Mouse (Mus musculus) hindbrain, postnatal 0 days (tissue): ENCODE measurements around the gene Zfp423. TPM values are rescaled to one million over a fixed set of nuclear protein-coding genes. Genes with fewer than 3 reads are reported as not detected.
A peak's percentile ranks its signal among the peaks of the same experiment; 100 is the strongest.

Experiments
- ATAC-seq: fragments of 200-750 bp; cut with Nextera tagmentation; 2 replicates; pipeline ENCODE4 v1.8.0; 2017; ENCODE audit warnings: mild to moderate bottlenecking, moderate TSS enrichment, moderate library complexity
- DNase-seq: peaks from one replicate; pipeline ENCODE4 v3.0.0-alpha.2; 2015; ENCODE audit warnings: low spot score
- H3K27ac ChIP-seq: fragments of 300-500 bp; sonication (generic); 2 replicates; pipeline ENCODE4 v1.5.1; 2014; ENCODE audit warnings: mild to moderate bottlenecking
- H3K27me3 ChIP-seq: fragments of 300-500 bp; sonication (generic); 2 replicates; pipeline ENCODE4 v1.6.1; 2014; ENCODE audit warnings: low read length, mixed read lengths; ENCODE audit not compliant: insufficient read depth
- H3K36me3 ChIP-seq: fragments of 300-500 bp; sonication (generic); 2 replicates; pipeline ENCODE4 v1.6.1; 2014; ENCODE audit warnings: low read length, mixed read lengths; ENCODE audit not compliant: insufficient read depth
- H3K4me1 ChIP-seq: fragments of 300-500 bp; sonication (generic); 2 replicates; pipeline ENCODE4 v1.6.1; 2014; ENCODE audit warnings: antibody characterized with exemption, low read length, mixed read lengths; ENCODE audit not compliant: insufficient read depth
- H3K4me2 ChIP-seq: fragments of 300-500 bp; sonication (generic); 2 replicates; pipeline ENCODE4 v1.6.1; 2014; ENCODE audit warnings: low read depth, mild to moderate bottlenecking, low read length, moderate library complexity, mixed read lengths
- H3K4me3 ChIP-seq: fragments of 300-500 bp; sonication (generic); 2 replicates; pipeline ENCODE4 v1.5.1; 2014; ENCODE audit warnings: low read length
- H3K9ac ChIP-seq: fragments of 300-500 bp; sonication (generic); replicated peaks from 2 replicates; pipeline ENCODE4 v1.6.1; 2014; ENCODE audit warnings: mild to moderate bottlenecking, low read length, moderate library complexity, mixed read lengths
- H3K9me3 ChIP-seq: fragments of 300-500 bp; sonication (generic); 2 replicates; pipeline ENCODE4 v1.6.1; 2016; ENCODE audit warnings: low read length, mixed read lengths
- CTCF ChIP-seq: IDR thresholded peaks from 2 replicates; pipeline ENCODE4 v1.5.1; 2016; ENCODE audit warnings: antibody characterized with exemption, control low read depth, low read depth
- WGBS: fragments of 180-500 bp; shearing (Covaris S2); extraction: QIAGEN DNeasy Blood & Tissue Kit; methylation state at CpG from one replicate; pipeline ENCODE4 v1.1.7; 2014; 5-methylcytosine and 5-hydroxymethylcytosine counted together
- polyA plus RNA-seq: library from polyadenylated mRNA; unstranded; fragments of >200 nt; fragmentation: Nextera tagmentation; extraction: Ambion mirVana; gene quantifications from 2 replicates; pipeline ENCODE4 v1.2.1, GENCODE M21; 2015
- total RNA-seq: library from RNA; depleted of rRNA; stranded (reverse); fragments of >200 nt; gene quantifications from 2 replicates; pipeline ENCODE4 v1.2.3, GENCODE M21; 2014

Gene Zfp423
- total and polyA plus RNA-seq, 2 experiments from 2014 or later, result 22.2 to 73.6 TPM

DNA sequence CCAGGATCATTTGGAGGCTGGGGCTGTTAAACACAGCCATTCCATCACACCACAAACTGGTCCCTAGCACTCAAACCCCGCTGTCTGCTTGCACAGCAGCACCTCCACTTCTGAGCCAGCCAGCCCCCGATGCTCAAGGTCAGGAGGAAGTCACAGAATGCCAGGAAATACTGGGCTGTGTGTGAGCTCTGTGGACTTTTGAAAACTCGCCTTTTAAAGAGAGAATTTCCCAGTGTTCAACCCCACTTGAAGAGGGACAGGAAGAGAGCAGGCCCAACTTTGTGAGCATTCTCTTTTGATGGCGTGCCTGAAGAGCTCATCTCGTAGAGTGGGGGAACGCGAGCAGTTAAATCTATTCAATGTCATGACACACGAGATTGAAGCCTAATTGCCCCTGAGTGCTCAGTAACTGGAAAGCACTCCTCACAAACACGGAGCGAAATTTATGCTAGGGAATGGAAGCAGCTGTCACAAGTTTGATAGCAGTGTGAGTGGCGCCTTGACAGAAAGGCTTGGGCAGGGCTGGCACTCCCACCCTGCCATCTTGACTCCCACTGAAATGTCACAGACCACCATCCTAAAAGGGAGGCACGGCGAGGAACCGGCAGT is 186.4 kb downstream of the Zfp423 start:
- no peaks in the 10 kb centered on the region for H3K9me3 ChIP-seq
- H3K36me3 ChIP-seq, result no peaks in the 10 kb centered on the region
- WGBS, result 72% methylated on average over 14 of the region's 14 CpGs
- no peak overlapping the region for H3K27ac ChIP-seq
- DNase-seq (no peak), ATAC-seq (no peak)
- no peaks in the 10 kb centered on the region for H3K27me3 ChIP-seq
- H3K4me3 ChIP-seq, result no peak overlapping the region
- no peak for TF ChIP-seq CTCF
- H3K4me2 ChIP-seq, result no peak overlapping the region
- no peak overlapping the region for H3K9ac ChIP-seq
- peaks cover 11% of the 10 kb centered on the region for H3K4me1 ChIP-seq

DNA sequence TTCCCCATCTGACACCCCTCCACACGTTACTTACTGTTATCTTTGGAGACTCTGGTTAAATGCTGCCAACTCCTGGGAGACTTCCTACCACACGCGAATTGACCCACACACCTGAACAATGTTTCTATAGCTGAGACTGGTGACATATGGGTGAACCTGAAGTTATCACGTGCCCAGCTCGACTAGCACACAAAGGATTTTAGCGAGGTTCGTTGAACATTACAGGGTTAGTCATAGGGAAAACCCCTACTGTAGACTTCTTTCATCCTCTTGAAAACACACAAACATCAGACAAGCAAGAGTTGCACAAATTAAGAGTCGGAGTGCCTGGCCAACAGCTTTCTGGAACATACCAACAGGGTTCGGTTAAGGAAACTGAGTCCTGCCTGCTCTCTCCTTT is 191.5 kb downstream of the Zfp423 start:
- H3K9me3 ChIP-seq, result no peaks in the 10 kb centered on the region
- H3K9ac ChIP-seq, result no peak overlapping the region
- H3K4me1 ChIP-seq, result no peaks in the 10 kb centered on the region
- DNase-seq, result no peak
- H3K27ac ChIP-seq, result no peak overlapping the region
- TF ChIP-seq CTCF, result no peak
- no peaks in the 10 kb centered on the region for H3K36me3 ChIP-seq
- no peaks in the 10 kb centered on the region for H3K27me3 ChIP-seq
- no peak overlapping the region for H3K4me3 ChIP-seq
- ATAC-seq, result no peak
- H3K4me2 ChIP-seq, result no peak overlapping the region
- 76% methylated on average over 9 of the region's 9 CpGs for WGBS

DNA sequence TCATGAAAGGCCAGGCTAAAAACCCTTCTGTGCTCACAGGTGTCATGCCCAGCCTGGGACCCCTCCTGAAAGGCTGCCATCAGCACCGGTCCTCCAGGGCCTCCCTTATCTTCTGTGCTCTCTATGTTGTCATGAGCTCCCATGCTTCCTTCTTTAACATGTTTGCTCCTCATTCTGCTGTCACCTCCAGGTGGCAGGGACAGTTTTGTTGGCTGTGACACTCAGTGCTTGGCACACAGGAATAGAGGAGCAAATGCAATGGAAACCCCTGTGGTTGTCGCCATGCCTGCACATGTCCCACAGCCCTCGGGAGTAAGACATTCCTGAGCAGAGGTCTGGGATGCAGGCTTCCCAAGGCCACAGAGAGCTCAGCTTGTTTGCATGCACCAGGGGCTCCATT is 194.1 kb downstream of the Zfp423 start:
- ATAC-seq (no peak), DNase-seq (no peak)
- Histone ChIP-seq H3K9ac (no peak overlapping the region), H3K4me3 (no peak overlapping the region), H3K4me2 (no peak overlapping the region), H3K9me3 (no peaks in the 10 kb centered on the region), H3K36me3 (no peaks in the 10 kb centered on the region), H3K27ac (no peak overlapping the region), H3K27me3 (no peaks in the 10 kb centered on the region), H3K4me1 (no peaks in the 10 kb centered on the region)
- TF ChIP-seq CTCF, result no peak
- 78% methylated on average over 3 of the region's 3 CpGs for WGBS

DNA sequence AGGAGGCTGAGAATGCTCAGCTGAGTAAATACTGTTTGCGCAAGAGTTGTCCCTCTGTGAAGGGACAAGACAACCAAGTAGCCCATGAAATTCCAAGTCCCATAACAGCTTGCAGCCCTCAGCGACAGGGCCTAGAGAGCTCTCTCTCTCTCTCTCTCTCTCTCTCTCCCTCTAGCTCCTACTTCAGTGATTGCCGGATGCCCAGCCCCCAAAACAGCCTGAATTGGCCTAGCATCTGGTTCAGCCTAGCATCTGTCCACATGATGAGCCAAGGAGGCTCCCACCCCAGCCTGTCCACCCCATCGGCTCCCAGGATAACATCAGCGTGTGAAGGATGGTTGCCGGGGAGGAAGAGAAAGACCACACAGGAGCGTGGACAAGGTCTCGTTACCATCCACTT is 200.6 kb downstream of the Zfp423 start:
- H3K9ac ChIP-seq, result no peak overlapping the region
- H3K27ac ChIP-seq, result 0 out of 2 replicates have a peak overlapping the region, but pooled peaks have one; percentile 27
- no peak overlapping the region for H3K4me2 ChIP-seq
- 30% methylated on average over 8 of the region's 8 CpGs for WGBS
- no peaks in the 10 kb centered on the region for H3K9me3 ChIP-seq
- peak; percentile 58 for DNase-seq
- TF ChIP-seq CTCF, result no peak
- H3K27me3 ChIP-seq, result no peaks in the 10 kb centered on the region
- no peak overlapping the region for H3K4me3 ChIP-seq
- H3K36me3 ChIP-seq, result no peaks in the 10 kb centered on the region
- H3K4me1 ChIP-seq, result peaks cover 10% of the 10 kb centered on the region
- peak; percentile 79 for ATAC-seq

DNA sequence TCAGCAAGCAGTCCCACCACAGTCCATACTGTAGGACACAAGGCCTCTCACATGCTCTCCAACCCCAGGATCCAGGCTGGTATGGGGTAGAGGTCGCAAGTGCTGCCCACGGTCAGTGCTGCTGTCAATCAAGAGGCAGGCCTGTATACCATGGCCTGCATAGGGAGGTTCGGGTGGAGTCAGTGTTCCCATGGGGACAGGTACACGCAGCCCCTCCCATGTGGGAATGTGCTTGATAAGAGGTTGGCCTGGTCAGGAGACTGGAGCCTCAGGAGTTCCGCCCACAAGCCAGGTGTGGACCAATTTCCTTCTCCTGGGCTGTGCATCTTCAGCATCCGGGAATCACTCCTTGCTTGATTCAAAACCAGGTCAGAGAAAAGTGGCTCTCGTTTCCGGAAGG is 204.5 kb downstream of the Zfp423 start:
- Histone ChIP-seq H3K4me1 (peaks cover 12% of the 10 kb centered on the region), H3K27ac (no peak overlapping the region), H3K9me3 (no peaks in the 10 kb centered on the region), H3K4me2 (no peak overlapping the region), H3K9ac (no peak overlapping the region), H3K4me3 (no peak overlapping the region), H3K36me3 (no peaks in the 10 kb centered on the region), H3K27me3 (no peaks in the 10 kb centered on the region)
- no peak for ATAC-seq
- 84% methylated on average over 8 of the region's 8 CpGs for WGBS
- TF ChIP-seq CTCF, result no peak
- no peak for DNase-seq

DNA sequence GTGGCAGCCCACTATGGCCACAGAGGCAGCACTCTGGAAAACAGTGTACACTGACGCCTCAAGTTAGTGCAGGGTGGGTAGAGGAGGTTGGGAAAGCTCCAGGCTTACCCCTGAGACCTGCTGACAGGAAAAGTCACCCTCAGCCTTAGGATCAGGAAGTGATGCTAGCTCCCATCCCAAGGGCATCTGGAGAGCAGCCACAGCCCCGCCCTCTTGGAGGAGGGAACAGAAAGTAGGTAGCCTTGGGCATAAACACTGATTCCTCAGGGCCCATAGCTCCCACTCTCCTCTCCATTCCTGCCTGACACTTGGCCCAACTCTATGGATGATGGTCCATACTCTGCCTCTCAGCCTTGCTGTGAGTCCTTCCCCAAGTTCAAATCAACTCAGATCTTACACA is 205.8 kb downstream of the Zfp423 start:
- Histone ChIP-seq H3K27ac (0 out of 2 replicates have a peak overlapping the region, but pooled peaks have one; percentile 32), H3K9ac (no peak overlapping the region), H3K36me3 (no peaks in the 10 kb centered on the region), H3K4me2 (no peak overlapping the region), H3K27me3 (no peaks in the 10 kb centered on the region), H3K4me1 (peaks cover 8% of the 10 kb centered on the region), H3K9me3 (no peaks in the 10 kb centered on the region), H3K4me3 (no peak overlapping the region)
- DNase-seq (no peak), ATAC-seq (no peak)
- WGBS, result 74% methylated on average over 2 of the region's 2 CpGs
- TF ChIP-seq CTCF, result no peak

DNA sequence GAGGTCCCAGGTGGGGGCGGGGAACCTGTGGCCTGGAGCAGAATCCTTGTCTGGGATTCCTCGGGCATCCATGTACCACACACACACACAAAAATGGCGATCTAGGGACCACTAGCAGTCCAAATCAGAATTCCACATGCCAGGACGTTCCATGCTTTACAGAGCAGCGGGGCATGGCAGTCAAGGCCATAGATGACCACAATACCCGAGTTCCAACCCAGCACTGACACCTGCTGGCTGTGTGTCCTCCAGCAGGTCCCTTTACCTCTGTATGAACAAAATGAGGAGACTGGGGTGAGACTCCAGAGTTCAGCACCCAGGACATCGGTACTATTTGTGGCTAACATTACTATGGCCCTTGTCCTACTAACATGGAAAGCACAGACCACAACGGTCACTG is 206.2 kb downstream of the Zfp423 start:
- peak; percentile 61 for DNase-seq
- Histone ChIP-seq H3K4me2 (no peak overlapping the region), H3K9me3 (no peaks in the 10 kb centered on the region), H3K36me3 (no peaks in the 10 kb centered on the region), H3K4me3 (no peak overlapping the region), H3K27me3 (no peaks in the 10 kb centered on the region), H3K27ac (0 out of 2 replicates have a peak overlapping the region, but pooled peaks have one; percentile 32), H3K4me1 (peaks cover 3% of the 10 kb centered on the region; the same call in 1 of the 2 replicates), H3K9ac (no peak overlapping the region)
- 58% methylated on average over 8 of the region's 8 CpGs for WGBS
- peak; percentile 61 for TF ChIP-seq CTCF
- ATAC-seq, result peak; percentile 38; the same call in 1 of the 2 replicates
